Mouse (Mus musculus) E14TG2a.4 (cell line): ENCODE measurements around the gene Stx8.

Experiments used
- CTCF ChIP-seq: conservative IDR thresholded peaks from 2 replicates; pipeline ENCODE4 v1.5.1; 2014; ENCODE audit warnings: low read length
- POU5F1 ChIP-seq: IDR thresholded peaks from 2 replicates; pipeline ENCODE4 v1.6.1; 2014; ENCODE audit warnings: low read length, borderline replicate concordance

GRCm38 (mm10) chr11:68126071-68126470, 160.1 kb downstream of the Stx8 start:
- TF ChIP-seq CTCF = no peak
- no peak for TF ChIP-seq POU5F1
